Mouse (Mus musculus): ENCODE measurements around the gene Odf2l.

The Odf2l gene

GRCm38 (mm10) chr3:145117637-145118036 is 751 bp upstream of the Odf2l start:
- no peak for TF ChIP-seq GATA4 (IDR thresholded peaks at IDR 0.05; ENCODE audit: insufficient replicate concordance, low read length)

- no peak for TF ChIP-seq GATA4 (IDR thresholded peaks at IDR 0.05; ENCODE audit: insufficient replicate concordance, low read length)
These were observed 592 bp downstream of the Odf2l start for GRCm38 (mm10) chr3:145119002-145119358.

GRCm38 (mm10) chr3:145119425-145119824 is 1.0 kb downstream of the Odf2l start:
- TF ChIP-seq GATA4 (IDR thresholded peaks at IDR 0.05; ENCODE audit: insufficient replicate concordance, low read length) = no peak

- TF ChIP-seq GATA4 (IDR thresholded peaks at IDR 0.05; ENCODE audit: insufficient replicate concordance, low read length) = no peak
These were observed 8.2 kb downstream of the Odf2l start for GRCm38 (mm10) chr3:145126618-145127017.

GRCm38 (mm10) chr3:145129356-145129755 is 11.0 kb downstream of the Odf2l start:
- no peak for TF ChIP-seq GATA4 (IDR thresholded peaks at IDR 0.05; ENCODE audit: insufficient replicate concordance, low read length)

GRCm38 (mm10) chr3:145131210-145131868 is 13.0 kb downstream of the Odf2l start:
- no peak for TF ChIP-seq GATA4 (IDR thresholded peaks at IDR 0.05; ENCODE audit: insufficient replicate concordance, low read length)

GRCm38 (mm10) chr3:145140236-145140635 is 21.8 kb downstream of the Odf2l start:
- TF ChIP-seq GATA4 (IDR thresholded peaks at IDR 0.05; ENCODE audit: insufficient replicate concordance, low read length) = no peak

GRCm38 (mm10) chr3:145142925-145143324 is 24.5 kb downstream of the Odf2l start:
- TF ChIP-seq GATA4 (IDR thresholded peaks at IDR 0.05; ENCODE audit: insufficient replicate concordance, low read length) = no peak

- TF ChIP-seq GATA4 (IDR thresholded peaks at IDR 0.05; ENCODE audit: insufficient replicate concordance, low read length) = no peak
These were observed 25.5 kb downstream of the Odf2l start for GRCm38 (mm10) chr3:145143856-145144255.

- no peak for TF ChIP-seq GATA4 (IDR thresholded peaks at IDR 0.05; ENCODE audit: insufficient replicate concordance, low read length)
These were observed 28.5 kb downstream of the Odf2l start for GRCm38 (mm10) chr3:145146871-145147270.

GRCm38 (mm10) chr3:145147483-145147882 is 29.1 kb downstream of the Odf2l start:
- no peak for TF ChIP-seq GATA4 (IDR thresholded peaks at IDR 0.05; ENCODE audit: insufficient replicate concordance, low read length)

GRCm38 (mm10) chr3:145147952-145148351 is 29.6 kb downstream of the Odf2l start:
- no peak for TF ChIP-seq GATA4 (IDR thresholded peaks at IDR 0.05; ENCODE audit: insufficient replicate concordance, low read length)

- no peak for TF ChIP-seq GATA4 (IDR thresholded peaks at IDR 0.05; ENCODE audit: insufficient replicate concordance, low read length)
These were observed 32.7 kb downstream of the Odf2l start for GRCm38 (mm10) chr3:145151092-145151491.

- no peak for TF ChIP-seq GATA4 (IDR thresholded peaks at IDR 0.05; ENCODE audit: insufficient replicate concordance, low read length)
These were observed 33.5 kb downstream of the Odf2l start for GRCm38 (mm10) chr3:145151933-145152332.

GRCm38 (mm10) chr3:145156883-145157282 is 38.5 kb downstream of the Odf2l start:
- no peak for TF ChIP-seq GATA4 (IDR thresholded peaks at IDR 0.05; ENCODE audit: insufficient replicate concordance, low read length)

- TF ChIP-seq GATA4 (IDR thresholded peaks at IDR 0.05; ENCODE audit: insufficient replicate concordance, low read length) = no peak
These were observed 40.1 kb downstream of the Odf2l start for GRCm38 (mm10) chr3:145158441-145158840.

GRCm38 (mm10) chr3:145166741-145167140 is 48.4 kb downstream of the Odf2l start:
- TF ChIP-seq GATA4 (IDR thresholded peaks at IDR 0.05; ENCODE audit: insufficient replicate concordance, low read length) = no peak

Measured in liver, adult (tissue).